Mouse (Mus musculus) intestine, postnatal 0 days (tissue): ENCODE results near the gene Hyal1. TPM values are rescaled to one million over a fixed set of nuclear protein-coding genes. Genes with fewer than 3 reads are reported as not detected.
A peak's percentile ranks its signal among the peaks of the same experiment; 100 is the strongest.

ENCODE experiments used
- ATAC-seq: fragments of 200-750 bp; cut with Nextera tagmentation; 2 replicates; pipeline ENCODE4 v1.8.0; 2017; ENCODE audit warnings: mild to moderate bottlenecking, moderate TSS enrichment, moderate library complexity
- H3K27ac ChIP-seq: fragments of 300-500 bp; sonication (generic); 2 replicates; pipeline ENCODE4 v1.5.1; 2014; ENCODE audit warnings: mild to moderate bottlenecking, low read depth, low read length, moderate library complexity
- H3K27me3 ChIP-seq: fragments of 300-500 bp; sonication (generic); replicated peaks from 2 replicates; pipeline ENCODE4 v1.6.1; 2014; ENCODE audit warnings: low read length, mixed read lengths; ENCODE audit not compliant: control insufficient read depth, insufficient read depth
- H3K36me3 ChIP-seq: fragments of 300-500 bp; sonication (generic); 2 replicates; pipeline ENCODE4 v1.6.1; 2014; ENCODE audit warnings: mild to moderate bottlenecking, moderate library complexity; ENCODE audit not compliant: control insufficient read depth, insufficient read depth
- H3K4me1 ChIP-seq: fragments of 300-500 bp; sonication (generic); replicated peaks from 2 replicates; pipeline ENCODE4 v1.6.1; 2014; ENCODE audit warnings: antibody characterized with exemption, low read length, mixed read lengths; ENCODE audit not compliant: control insufficient read depth, insufficient read depth
- H3K4me2 ChIP-seq: fragments of 300-500 bp; sonication (generic); replicated peaks from 2 replicates; pipeline ENCODE4 v1.6.1; 2014; ENCODE audit warnings: low read depth, mild to moderate bottlenecking, moderate library complexity
- H3K4me3 ChIP-seq: fragments of 300-500 bp; sonication (generic); 2 replicates; pipeline ENCODE4 v1.5.1; 2014; ENCODE audit warnings: low read depth, low read length
- H3K9ac ChIP-seq: fragments of 300-500 bp; sonication (generic); 2 replicates; pipeline ENCODE4 v1.6.1; 2014; ENCODE audit warnings: mild to moderate bottlenecking, low read depth, low read length
- H3K9me3 ChIP-seq: fragments of 300-500 bp; sonication (generic); 2 replicates; pipeline ENCODE4 v1.6.1; 2016; ENCODE audit warnings: mixed run types; ENCODE audit not compliant: control insufficient read depth
- CTCF ChIP-seq: sonication (generic); IDR thresholded peaks from 2 replicates; pipeline ENCODE4 v1.5.1; 2016; ENCODE audit warnings: low read depth, mild to moderate bottlenecking, control low read depth, antibody characterized with exemption, moderate library complexity
- WGBS: fragments of 180-500 bp; shearing (Covaris S2); extraction: QIAGEN DNeasy Blood & Tissue Kit; methylation state at CpG from one replicate; pipeline ENCODE4 v1.1.7; 2014; 5-methylcytosine and 5-hydroxymethylcytosine counted together
- polyA plus RNA-seq: library from polyadenylated mRNA; unstranded; fragments of >200 nt; fragmentation: Nextera tagmentation; extraction: Ambion mirVana; gene quantifications from 2 replicates; pipeline ENCODE4 v1.2.1, GENCODE M21; 2015

The Hyal1 gene
- polyA plus RNA-seq, 1 experiment from 2014 or later, result 2.4 TPM

DNA sequence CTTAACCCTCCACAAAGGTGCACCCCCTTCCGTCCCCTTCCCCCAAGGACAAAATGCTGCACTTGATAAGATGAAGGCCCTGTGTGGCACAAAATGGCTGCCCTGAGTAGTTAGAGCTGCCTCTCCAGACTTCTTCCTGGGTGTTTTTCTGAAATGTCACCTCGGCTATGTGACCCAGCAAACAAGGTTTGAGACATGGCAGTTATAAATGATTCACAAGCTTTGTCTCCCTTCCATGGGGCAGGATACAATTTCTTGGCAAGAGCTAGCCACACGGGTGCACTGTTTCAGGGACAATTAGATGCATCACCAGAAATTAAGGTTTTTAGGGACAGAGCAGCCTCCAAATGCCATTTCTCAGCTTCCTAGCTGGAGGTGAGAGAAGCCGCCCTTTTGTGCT lies 36.3 kb upstream of the Hyal1 start:
- Histone ChIP-seq H3K4me1 (peaks cover 11% of the 10 kb centered on the region), H3K36me3 (peaks cover 38% of the 10 kb centered on the region), H3K9ac (no peak overlapping the region), H3K4me3 (no peak overlapping the region), H3K9me3 (no peaks in the 10 kb centered on the region), H3K27ac (no peak overlapping the region), H3K27me3 (no peaks in the 10 kb centered on the region), H3K4me2 (no peak overlapping the region)
- no peak for ATAC-seq
- no peak for TF ChIP-seq CTCF
- 61% methylated on average over 4 of the region's 4 CpGs for WGBS

DNA sequence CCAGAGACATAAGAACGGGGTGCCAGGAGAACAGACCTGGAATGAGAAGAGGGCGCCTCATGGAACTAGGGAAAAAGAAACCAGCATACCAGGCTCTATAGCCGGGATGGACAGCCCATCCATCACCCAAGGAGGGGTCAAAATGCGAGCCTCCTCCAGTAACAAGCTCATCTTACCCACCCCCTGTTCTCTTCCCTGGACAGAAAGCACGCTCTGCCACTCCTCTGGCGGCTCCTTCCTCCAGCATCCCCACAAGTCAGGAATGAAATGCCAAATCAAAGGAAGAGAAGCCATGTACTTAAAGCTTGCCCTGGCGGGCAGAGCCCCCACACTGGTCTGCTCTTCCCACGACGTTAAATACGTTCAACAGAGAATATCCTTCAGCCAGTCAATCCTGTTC lies 35.7 kb upstream of the Hyal1 start:
- Histone ChIP-seq H3K9ac (no peak overlapping the region), H3K27me3 (no peaks in the 10 kb centered on the region), H3K4me2 (peak overlapping the region; percentile 85), H3K4me3 (peak overlapping the region; percentile 69; the same call in 1 of the 2 replicates), H3K4me1 (peaks cover 6% of the 10 kb centered on the region), H3K27ac (no peak overlapping the region), H3K36me3 (peaks cover 38% of the 10 kb centered on the region), H3K9me3 (no peaks in the 10 kb centered on the region)
- TF ChIP-seq CTCF, result no peak
- ATAC-seq, result no peak
- 31% methylated on average over 10 of the region's 10 CpGs for WGBS

DNA sequence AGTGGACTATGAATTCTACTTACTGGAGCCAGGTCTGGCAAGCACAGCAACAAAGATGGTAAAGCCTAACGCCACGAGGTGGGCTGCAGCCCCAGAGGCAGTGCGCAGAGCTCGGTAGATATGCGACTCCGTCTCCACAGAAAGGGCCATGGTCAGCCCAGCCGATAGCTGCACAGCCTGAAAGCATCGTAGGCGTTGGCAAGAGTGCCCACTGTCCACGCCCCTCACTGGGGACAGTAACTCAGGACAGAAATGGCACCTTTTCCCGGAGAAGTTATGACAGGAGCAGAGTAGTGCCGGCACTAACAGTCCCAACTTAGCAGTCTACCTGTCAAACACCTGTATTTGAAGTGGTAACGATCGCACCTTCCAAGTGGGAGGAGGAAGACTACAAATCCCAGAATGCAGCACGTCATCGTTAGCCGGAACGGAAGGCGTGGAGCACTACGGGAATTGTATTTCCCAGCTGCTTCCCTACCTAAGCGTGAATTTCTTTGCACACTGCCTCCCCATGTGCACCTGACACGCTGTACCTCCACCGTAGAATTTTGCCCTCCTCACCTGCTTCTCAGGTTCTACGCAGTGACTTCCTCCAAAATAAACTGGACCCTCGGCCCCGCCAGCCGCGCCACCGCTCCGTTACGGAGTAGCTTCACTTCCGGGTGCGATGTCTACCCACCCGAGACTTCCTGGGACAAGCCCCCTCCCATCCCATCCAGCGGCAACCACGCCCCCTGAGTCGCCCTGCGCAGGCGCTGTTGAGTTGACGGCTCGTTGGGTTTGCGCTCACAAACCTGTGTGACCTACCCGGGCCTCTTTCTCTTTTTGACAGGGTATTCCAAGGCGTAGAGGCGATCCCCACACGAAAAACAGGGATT lies 35.0 kb upstream of the Hyal1 start, which contains the start of the genes Cyb561d2 and Nprl2:
TSS of gene Cyb561d2 (minus strand) at position 720 of the 878 bp plus-strand sequence.
TSS of gene Nprl2 (plus strand) at position 753 of the 878 bp plus-strand sequence.
- H3K27me3 ChIP-seq, result no peaks in the 10 kb centered on the region
- no peak within 1 kb of the TSS; the same call in 1 of the 2 replicates for H3K27ac ChIP-seq
- H3K4me3 ChIP-seq, result peak within 1 kb of the TSS; percentile 69
- no peak; the same call in 1 of the 2 replicates for TF ChIP-seq CTCF
- H3K36me3 ChIP-seq, result peaks cover 38% of the 10 kb centered on the region
- peak within 1 kb of the TSS; percentile 57 for H3K9ac ChIP-seq
- H3K4me1 ChIP-seq, result peaks cover 1% of the 10 kb centered on the region
- H3K9me3 ChIP-seq, result no peaks in the 10 kb centered on the region
- H3K4me2 ChIP-seq, result peak within 1 kb of the TSS; percentile 85
- under 1% methylated on average over 46 of the region's 46 CpGs for WGBS
- ATAC-seq, result peak; percentile 85

DNA sequence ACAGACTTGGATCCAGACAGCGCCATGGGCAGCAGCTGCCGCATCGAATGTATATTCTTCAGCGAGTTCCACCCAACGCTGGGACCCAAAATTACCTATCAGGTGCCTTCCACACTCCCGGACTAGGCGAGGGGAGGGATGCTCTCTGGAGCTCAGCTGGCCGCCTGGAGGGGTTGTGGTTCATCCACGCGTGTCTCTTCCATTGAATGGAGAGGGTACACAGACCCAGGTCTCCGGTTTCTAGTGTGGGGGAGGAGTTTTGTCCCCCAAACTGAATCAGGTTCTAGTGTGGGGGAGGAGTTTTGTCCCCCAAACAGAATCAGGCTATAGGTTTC lies 34.4 kb upstream of the Hyal1 start:
- peaks cover 38% of the 10 kb centered on the region for H3K36me3 ChIP-seq
- peak overlapping the region; percentile 57 for H3K9ac ChIP-seq
- under 1% methylated on average over 11 of the region's 11 CpGs for WGBS
- H3K4me2 ChIP-seq, result peak overlapping the region; percentile 85
- no peaks in the 10 kb centered on the region for H3K27me3 ChIP-seq
- TF ChIP-seq CTCF, result no peak
- H3K9me3 ChIP-seq, result no peaks in the 10 kb centered on the region
- no peaks in the 10 kb centered on the region; the same call in none of the 2 replicates for H3K4me1 ChIP-seq
- ATAC-seq, result no peak
- H3K27ac ChIP-seq, result no peak overlapping the region
- H3K4me3 ChIP-seq, result peak overlapping the region; percentile 69

DNA sequence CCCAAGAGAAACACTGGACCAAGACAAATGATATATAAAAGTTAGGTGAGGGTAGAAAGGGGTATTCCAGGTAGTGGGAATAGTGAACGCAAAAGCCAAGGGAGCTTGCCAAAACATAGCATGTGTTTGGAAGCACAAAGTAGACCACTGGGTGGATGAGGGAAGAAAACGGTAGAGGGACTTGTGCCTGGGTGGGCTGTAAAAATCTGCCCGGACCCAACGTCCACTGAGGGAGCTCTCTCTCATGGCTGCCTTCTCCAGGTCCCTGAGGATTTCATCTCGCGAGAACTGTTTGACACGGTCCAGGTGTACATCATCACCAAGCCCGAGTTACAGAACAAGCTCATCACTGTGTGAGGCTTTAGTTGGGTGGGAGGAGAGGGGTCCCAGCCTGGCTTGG lies 34.0 kb upstream of the Hyal1 start:
- H3K27me3 ChIP-seq, result no peaks in the 10 kb centered on the region
- H3K4me1 ChIP-seq, result no peaks in the 10 kb centered on the region; the same call in none of the 2 replicates
- no peaks in the 10 kb centered on the region for H3K9me3 ChIP-seq
- TF ChIP-seq CTCF, result no peak
- peak overlapping the region; percentile 69 for H3K4me3 ChIP-seq
- peak overlapping the region; percentile 85 for H3K4me2 ChIP-seq
- no peak overlapping the region; the same call in 1 of the 2 replicates for H3K9ac ChIP-seq
- no peak overlapping the region for H3K27ac ChIP-seq
- ATAC-seq, result no peak
- 38% methylated on average over 8 of the region's 8 CpGs for WGBS
- peaks cover 35% of the 10 kb centered on the region for H3K36me3 ChIP-seq

DNA sequence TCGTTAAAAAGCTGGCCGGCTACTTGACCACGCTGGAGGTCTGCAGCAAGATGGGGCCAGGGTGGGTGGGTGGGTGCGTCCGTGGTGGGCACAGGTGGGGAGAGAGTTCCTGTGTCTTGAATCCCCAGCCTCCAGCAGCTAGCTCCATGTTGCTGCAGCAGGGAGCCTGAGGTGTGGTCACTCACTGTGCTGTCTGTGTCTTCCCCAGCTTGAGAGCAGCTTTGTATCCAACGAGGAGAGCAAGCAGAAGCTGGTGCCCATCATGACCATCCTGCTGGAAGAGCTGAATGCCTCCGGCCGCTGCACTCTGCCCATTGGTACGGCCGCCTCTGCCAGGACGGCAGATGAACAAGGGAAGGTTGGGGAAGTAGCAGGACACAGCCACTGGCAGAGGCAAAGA lies 33.4 kb upstream of the Hyal1 start:
- H3K4me1 ChIP-seq, result no peaks in the 10 kb centered on the region; the same call in none of the 2 replicates
- 90% methylated on average over 11 of the region's 11 CpGs for WGBS
- no peak overlapping the region for H3K4me3 ChIP-seq
- no peak for TF ChIP-seq CTCF
- H3K4me2 ChIP-seq, result no peak overlapping the region
- peaks cover 29% of the 10 kb centered on the region for H3K36me3 ChIP-seq
- H3K27ac ChIP-seq, result no peak overlapping the region
- H3K9ac ChIP-seq, result no peak overlapping the region
- no peak for ATAC-seq
- H3K9me3 ChIP-seq, result no peaks in the 10 kb centered on the region
- H3K27me3 ChIP-seq, result no peaks in the 10 kb centered on the region
